Mouse (Mus musculus) megakaryocyte, embryonic 14.5 days (primary cell): ENCODE measurements around the gene Nop56.

Experiments
- FLI1 ChIP-seq: IDR thresholded peaks from 2 replicates; pipeline ENCODE4 v1.6.1; 2012; ENCODE audit warnings: low read length, inconsistent platforms, mixed read lengths
- GATA1 ChIP-seq: IDR thresholded peaks from 3 replicates; pipeline ENCODE4 v1.6.1; 2012; ENCODE audit warnings: mixed read lengths, low read length, inconsistent platforms, borderline replicate concordance

GRCm38 (mm10) chr2:130256762-130257161, 17.5 kb upstream of the Nop56 start:
- TF ChIP-seq GATA1: no peak
- no peak for TF ChIP-seq FLI1
